Mouse (Mus musculus) limb, embryonic 11.5 days (tissue): ENCODE data around the gene Gm49396. TPM values are rescaled to one million over a fixed set of nuclear protein-coding genes. Genes with fewer than 3 reads are reported as not detected.

ENCODE experiments used
- ATAC-seq: fragments of 200-750 bp; cut with Nextera tagmentation; 2 replicates; pipeline ENCODE4 v1.8.0; 2017; ENCODE audit warnings: low read depth; ENCODE audit not compliant: insufficient number of reproducible peaks, low FRiP score, low TSS enrichment
- DNase-seq: peaks from one replicate; pipeline ENCODE4 v3.0.0-alpha.2; 2015; ENCODE audit warnings: low spot score
- H3K27ac ChIP-seq: fragments of 300-500 bp; sonication (generic); replicated peaks from 2 replicates; pipeline ENCODE4 v1.5.1; 2014; ENCODE audit warnings: low read depth, mild to moderate bottlenecking, low read length
- H3K27me3 ChIP-seq: fragments of 300-500 bp; sonication (generic); 2 replicates; pipeline ENCODE4 v1.6.1; 2014; ENCODE audit warnings: mild to moderate bottlenecking, low read length, mixed read lengths; ENCODE audit not compliant: control insufficient read depth, insufficient read depth
- H3K36me3 ChIP-seq: fragments of 300-500 bp; sonication (generic); 2 replicates; pipeline ENCODE4 v1.6.1; 2014; ENCODE audit warnings: mild to moderate bottlenecking, low read length, moderate library complexity, mixed read lengths; ENCODE audit not compliant: control insufficient read depth, insufficient read depth
- H3K4me1 ChIP-seq: fragments of 300-500 bp; sonication (generic); 2 replicates; pipeline ENCODE4 v1.6.1; 2014; ENCODE audit warnings: low read length, mixed read lengths; ENCODE audit not compliant: control insufficient read depth, insufficient read depth
- H3K4me2 ChIP-seq: fragments of 300-500 bp; sonication (generic); 2 replicates; pipeline ENCODE4 v1.6.1; 2014; ENCODE audit warnings: low read depth, mild to moderate bottlenecking, moderate library complexity; ENCODE audit not compliant: severe bottlenecking
- H3K4me3 ChIP-seq: fragments of 300-500 bp; sonication (generic); 2 replicates; pipeline ENCODE4 v1.5.1; 2014; ENCODE audit warnings: low read depth, low read length
- H3K9ac ChIP-seq: fragments of 300-500 bp; sonication (generic); 2 replicates; pipeline ENCODE4 v1.6.1; 2014; ENCODE audit warnings: mild to moderate bottlenecking, low read length
- H3K9me3 ChIP-seq: fragments of 300-500 bp; sonication (generic); 2 replicates; pipeline ENCODE4 v1.6.1; 2016; ENCODE audit warnings: low read length; ENCODE audit not compliant: control insufficient read depth
- WGBS: fragments of 180-500 bp; shearing (Covaris S2); extraction: QIAGEN DNeasy Blood & Tissue Kit; methylation state at CpG from one replicate; pipeline ENCODE4 v1.1.7; 2014; 5-methylcytosine and 5-hydroxymethylcytosine counted together
- polyA plus RNA-seq: library from polyadenylated mRNA; unstranded; fragments of >200 nt; fragmentation: Nextera tagmentation; extraction: Ambion mirVana; gene quantifications from 2 replicates; pipeline ENCODE4 v1.2.1, GENCODE M21; 2014

Gm49396 gene
- polyA plus RNA-seq, 1 experiment from 2014 or later, result 6.0 TPM

GRCm38 (mm10) chr7:30566033-30566432, 2.9 kb downstream of the Gm49396 start:
- ATAC-seq, result no peak
- DNase-seq, result no peak
- H3K27ac ChIP-seq, result no peak overlapping the region
- peaks cover 19% of the 10 kb centered on the region for H3K36me3 ChIP-seq
- no peaks in the 10 kb centered on the region for H3K27me3 ChIP-seq
- H3K9me3 ChIP-seq, result no peaks in the 10 kb centered on the region
- peaks cover 6% of the 10 kb centered on the region; the same call in 1 of the 2 replicates for H3K4me1 ChIP-seq
- H3K4me3 ChIP-seq, result no peak overlapping the region
- H3K4me2 ChIP-seq, result no peak overlapping the region
- no peak overlapping the region for H3K9ac ChIP-seq
- WGBS, result 90% methylated on average over 9 of the region's 9 CpGs

GRCm38 (mm10) chr7:30567555-30567954, 4.4 kb downstream of the Gm49396 start:
- H3K4me1 ChIP-seq, result peaks cover 6% of the 10 kb centered on the region; the same call in 1 of the 2 replicates
- ATAC-seq (no peak), DNase-seq (no peak)
- H3K36me3 ChIP-seq, result peaks cover 26% of the 10 kb centered on the region
- H3K4me3 ChIP-seq, result no peak overlapping the region
- 93% methylated on average over 11 of the region's 11 CpGs for WGBS
- H3K9me3 ChIP-seq, result no peaks in the 10 kb centered on the region
- no peak overlapping the region for H3K4me2 ChIP-seq
- H3K9ac ChIP-seq, result no peak overlapping the region
- no peaks in the 10 kb centered on the region for H3K27me3 ChIP-seq
- no peak overlapping the region for H3K27ac ChIP-seq

DNA sequence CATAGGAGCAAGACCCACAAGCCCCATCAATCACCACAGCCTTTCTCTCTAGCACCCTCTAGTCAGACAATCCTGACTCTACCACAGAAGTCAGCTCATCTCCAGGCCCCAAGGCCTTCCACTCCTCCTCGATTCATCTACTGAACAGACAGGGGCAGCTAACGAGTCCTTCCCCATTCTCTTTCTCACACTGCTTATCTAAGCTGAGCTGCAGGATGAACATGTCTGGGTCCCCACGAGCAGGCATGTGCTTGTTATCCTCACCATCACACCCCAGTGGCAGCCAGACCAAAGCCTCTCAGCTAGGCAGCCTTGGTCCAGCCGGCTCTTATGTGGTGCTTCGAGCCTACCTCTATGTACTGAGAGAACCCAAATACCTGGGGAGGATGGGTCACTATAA, 9.2 kb downstream of the Gm49396 start:
- H3K9ac ChIP-seq, result no peak overlapping the region
- H3K27me3 ChIP-seq, result no peaks in the 10 kb centered on the region
- peaks cover 61% of the 10 kb centered on the region for H3K36me3 ChIP-seq
- H3K4me3 ChIP-seq, result no peak overlapping the region
- H3K27ac ChIP-seq, result no peak overlapping the region
- WGBS, result 92% methylated on average over 5 of the region's 5 CpGs
- H3K4me1 ChIP-seq, result no peaks in the 10 kb centered on the region
- DNase-seq, result no peak
- H3K4me2 ChIP-seq, result no peak overlapping the region
- no peaks in the 10 kb centered on the region for H3K9me3 ChIP-seq
- ATAC-seq, result no peak

GRCm38 (mm10) chr7:30572969-30573368, 9.8 kb downstream of the Gm49396 start:
- no peak overlapping the region for H3K4me2 ChIP-seq
- DNase-seq (no peak), ATAC-seq (no peak)
- H3K27ac ChIP-seq, result no peak overlapping the region
- WGBS, result 86% methylated on average over 2 of the region's 2 CpGs
- no peak overlapping the region for H3K4me3 ChIP-seq
- H3K9me3 ChIP-seq, result no peaks in the 10 kb centered on the region
- H3K4me1 ChIP-seq, result no peaks in the 10 kb centered on the region
- H3K9ac ChIP-seq, result no peak overlapping the region
- H3K27me3 ChIP-seq, result no peaks in the 10 kb centered on the region
- H3K36me3 ChIP-seq, result peaks cover 67% of the 10 kb centered on the region

- 90% methylated on average over 8 of the region's 8 CpGs for WGBS
- no peak overlapping the region for H3K4me2 ChIP-seq
- no peaks in the 10 kb centered on the region for H3K9me3 ChIP-seq
- ATAC-seq (no peak), DNase-seq (no peak)
- no peak overlapping the region for H3K9ac ChIP-seq
- H3K36me3 ChIP-seq, result peaks cover 73% of the 10 kb centered on the region
- 0 out of 2 replicates have a peak overlapping the region, but pooled peaks have one; percentile 2 for H3K4me3 ChIP-seq
- no peaks in the 10 kb centered on the region for H3K4me1 ChIP-seq
- H3K27me3 ChIP-seq, result no peaks in the 10 kb centered on the region
- H3K27ac ChIP-seq, result no peak overlapping the region
Observed at GRCm38 (mm10) chr7:30579950-30580349, 16.8 kb downstream of the Gm49396 start.

GRCm38 (mm10) chr7:30581547-30581946, 18.4 kb downstream of the Gm49396 start:
- Histone ChIP-seq H3K36me3 (peaks cover 68% of the 10 kb centered on the region), H3K4me2 (no peak overlapping the region), H3K9ac (no peak overlapping the region), H3K4me3 (no peak overlapping the region), H3K4me1 (no peaks in the 10 kb centered on the region), H3K27me3 (no peaks in the 10 kb centered on the region), H3K9me3 (no peaks in the 10 kb centered on the region), H3K27ac (no peak overlapping the region)
- ATAC-seq (no peak), DNase-seq (no peak)
- 95% methylated on average over 16 of the region's 16 CpGs for WGBS

DNA sequence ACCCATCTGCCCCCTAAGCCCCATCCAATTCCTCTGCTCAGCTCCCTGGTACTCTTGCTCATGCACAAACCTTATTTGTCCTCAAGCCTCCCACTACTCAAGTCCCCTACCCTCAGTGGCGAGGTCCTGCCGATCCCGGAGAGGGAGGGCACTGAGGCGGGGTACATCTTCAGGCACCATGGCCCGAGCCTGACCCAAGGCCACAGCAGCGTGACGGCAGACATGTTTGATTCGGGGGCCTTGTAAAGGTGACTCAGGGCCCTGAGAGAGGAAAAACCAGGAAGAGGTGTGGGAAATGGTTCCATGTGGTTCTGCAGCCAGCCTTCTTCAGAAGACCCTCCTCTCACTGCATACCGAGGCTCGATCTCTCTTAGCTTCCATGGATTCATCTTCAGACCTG, 21.2 kb downstream of the Gm49396 start:
- ATAC-seq, result no peak
- Histone ChIP-seq H3K4me2 (no peak overlapping the region), H3K4me1 (peaks cover 6% of the 10 kb centered on the region), H3K9me3 (no peaks in the 10 kb centered on the region), H3K9ac (no peak overlapping the region), H3K27ac (no peak overlapping the region), H3K36me3 (peaks cover 51% of the 10 kb centered on the region), H3K27me3 (no peaks in the 10 kb centered on the region), H3K4me3 (no peak overlapping the region)
- DNase-seq, result no peak
- 94% methylated on average over 10 of the region's 10 CpGs for WGBS

GRCm38 (mm10) chr7:30585170-30585569, 22.0 kb downstream of the Gm49396 start:
- no peaks in the 10 kb centered on the region for H3K27me3 ChIP-seq
- DNase-seq (no peak), ATAC-seq (no peak)
- no peak overlapping the region for H3K4me2 ChIP-seq
- no peak overlapping the region; the same call in 1 of the 2 replicates for H3K4me3 ChIP-seq
- WGBS, result 93% methylated on average over 7 of the region's 7 CpGs
- peaks cover 11% of the 10 kb centered on the region for H3K4me1 ChIP-seq
- no peaks in the 10 kb centered on the region for H3K9me3 ChIP-seq
- no peak overlapping the region for H3K9ac ChIP-seq
- H3K36me3 ChIP-seq, result peaks cover 44% of the 10 kb centered on the region
- H3K27ac ChIP-seq, result no peak overlapping the region

- peaks cover 11% of the 10 kb centered on the region for H3K4me1 ChIP-seq
- no peaks in the 10 kb centered on the region for H3K27me3 ChIP-seq
- no peaks in the 10 kb centered on the region for H3K9me3 ChIP-seq
- 92% methylated on average over 28 of the region's 28 CpGs for WGBS
- H3K4me3 ChIP-seq, result 0 out of 2 replicates have a peak overlapping the region, but pooled peaks have one; percentile 6
- DNase-seq (no peak), ATAC-seq (no peak)
- no peak overlapping the region for H3K4me2 ChIP-seq
- H3K9ac ChIP-seq, result no peak overlapping the region
- H3K27ac ChIP-seq, result no peak overlapping the region
- peaks cover 35% of the 10 kb centered on the region for H3K36me3 ChIP-seq
Observed at GRCm38 (mm10) chr7:30586455-30587020, 23.4 kb downstream of the Gm49396 start.
